Mouse (Mus musculus) CD8-positive naive resting alpha-beta T cell, adult 2 months (primary cell): Measurements from ENCODE around the gene Itgax.
"Not testable (repeated sequence)": the region's sequence is repeated elsewhere in the genome, so short reads cannot be mapped to it uniquely, and the experiment has no call there.

Experiments
- DNase-seq, 2 experiments: peaks; one replicate each; pipeline ENCODE4 v3.0.0; 2022; ENCODE audit warnings: low read depth in 2 of 2, low spot score in 2 of 2

Gene Itgax

GRCm38 (mm10) chr7:128158688-128159354 lies 29.5 kb downstream of the Itgax start:
- DNase-seq, result not testable (repeated sequence)

DNA sequence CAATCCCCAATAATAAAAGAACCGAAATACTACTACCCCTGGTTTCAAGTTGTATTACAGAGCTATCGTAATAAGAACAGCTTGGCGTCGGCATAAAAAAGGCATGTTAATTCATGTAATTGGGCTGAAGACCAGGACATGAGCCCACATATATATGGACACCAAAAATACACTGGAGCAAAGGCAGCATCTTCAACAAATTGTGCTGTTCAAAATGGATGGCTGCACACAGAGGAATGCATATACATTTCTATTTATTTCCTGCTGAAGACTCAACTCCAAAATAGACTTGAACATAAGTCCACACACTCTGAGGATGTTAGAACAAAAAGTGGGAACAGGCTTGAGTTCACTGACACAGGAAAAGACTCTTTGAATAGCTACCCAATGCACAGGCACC lies 34.7 kb downstream of the Itgax start:
- no peak for DNase-seq

- DNase-seq, result no peak
Observed at GRCm38 (mm10) chr7:128166391-128166790, 37.0 kb downstream of the Itgax start.

- DNase-seq, result no peak
Observed at GRCm38 (mm10) chr7:128169996-128170395, 40.6 kb downstream of the Itgax start.

GRCm38 (mm10) chr7:128178385-128178784 lies 49.0 kb downstream of the Itgax start:
- no peak for DNase-seq

GRCm38 (mm10) chr7:128180126-128180525 lies 50.8 kb downstream of the Itgax start:
- no peak for DNase-seq

GRCm38 (mm10) chr7:128180546-128180945 lies 51.2 kb downstream of the Itgax start:
- DNase-seq, result peak in 1 of 2 experiments; percentile 11

GRCm38 (mm10) chr7:128181691-128182090 lies 52.3 kb downstream of the Itgax start:
- DNase-seq, result peak; percentile 15
